Mouse (Mus musculus) left cerebral cortex, adult 2 months (tissue): Measurements from ENCODE around the gene Pard6a. TPM values are rescaled to one million over a fixed set of nuclear protein-coding genes. Genes with fewer than 3 reads are reported as not detected.

Experiments
- DNase-seq, 2 experiments: peaks; one replicate each; pipeline ENCODE4 v3.0.0; 2021 to 2022; ENCODE audit warnings: low spot score in 2 of 2, mixed read lengths in 1 of 2; ENCODE audit errors: extremely low spot score in 1 of 2
- H3K27ac ChIP-seq: fragments of 200-600 bp; 2 replicates; pipeline ENCODE4 v1.8.1; 2022
- H3K4me3 ChIP-seq: fragments of 200-600 bp; 2 replicates; pipeline ENCODE4 v1.8.1; 2022
- CTCF ChIP-seq: fragments of 200-600 bp; IDR thresholded peaks from 2 replicates; pipeline ENCODE4 v1.8.1; 2022; ENCODE audit warnings: antibody characterized with exemption, mild to moderate bottlenecking, moderate library complexity
- intact Hi-C: fragments of 180-260 bp; cut with DNase I; formaldehyde crosslinking; loops from one replicate; pipeline ENCODE4 v1.15.1; 2025
- total RNA-seq, 2 experiments: library from RNA; stranded (reverse); gene quantifications; 2 replicates each; pipeline ENCODE4 v1.2.3; 2021

The Pard6a gene
- total RNA-seq, 2 experiments from 2014 or later: 43.0 to 47.2 TPM

- Histone ChIP-seq H3K4me3 (no peak overlapping the region), H3K27ac (no peak overlapping the region)
- no peak for DNase-seq
- TF ChIP-seq CTCF: no peak
- intact Hi-C loops: loop anchor here (5.0 kb wide), 3 partner anchors 53 to 123 kb away; partner anchors contain the start of genes Agrp, Atp6v0d1 and Ctcf
Measured at GRCm38 (mm10) chr8:105689983-105690360, 11.0 kb upstream of the Pard6a start.

GRCm38 (mm10) chr8:105690978-105691377 lies 10.0 kb upstream of the Pard6a start:
- intact Hi-C loops: loop anchor here (5.0 kb wide), 2 partner anchors 54 to 69 kb away; partner anchors contain the start of genes Agrp and Ctcf
- no peak overlapping the region for H3K27ac ChIP-seq
- H3K4me3 ChIP-seq: no peak overlapping the region
- no peak for TF ChIP-seq CTCF
- no peak for DNase-seq

DNA sequence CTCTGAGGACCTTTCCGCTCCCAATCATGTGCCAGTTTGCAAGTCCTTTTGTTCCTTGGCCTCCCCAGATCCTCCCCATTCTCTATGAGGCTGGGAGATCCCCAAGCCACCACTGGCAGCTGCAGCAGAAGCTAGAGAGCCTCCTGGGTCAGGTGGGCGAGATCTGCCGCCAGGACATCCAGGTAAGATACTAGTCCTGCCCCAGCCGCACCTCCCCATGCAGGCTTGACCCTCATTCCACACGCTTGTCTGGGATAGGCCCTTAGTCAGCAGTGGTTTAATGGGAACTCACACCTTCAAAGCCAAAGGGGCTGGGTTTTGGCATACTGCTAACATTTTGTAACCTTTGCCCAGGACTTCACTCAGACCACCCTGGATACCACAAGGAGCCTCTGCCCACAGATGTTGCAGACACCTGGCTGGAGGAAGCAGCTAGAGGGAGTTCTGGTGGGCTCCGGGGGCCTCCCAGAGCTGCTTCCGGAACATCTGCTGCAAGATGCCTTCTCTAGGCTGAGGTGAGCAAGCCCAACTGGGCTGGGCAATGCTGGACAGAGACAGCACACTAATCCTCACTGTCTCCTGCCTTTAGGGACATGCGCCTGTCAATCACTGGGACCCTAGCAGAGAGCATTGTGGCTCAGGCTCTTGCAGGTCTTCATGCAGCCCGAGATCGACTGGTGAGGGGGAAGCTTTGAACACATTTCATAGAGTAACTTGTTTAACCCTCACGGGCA lies 8.3 kb upstream of the Pard6a start:
- intact Hi-C loops: loop anchor here (5.0 kb wide), 2 partner anchors 55 to 70 kb away; partner anchors contain the start of genes Agrp and Ctcf

GRCm38 (mm10) chr8:105693648-105694047 lies 7.3 kb upstream of the Pard6a start:
- peak; percentile 82 to 87 for DNase-seq
- peak overlapping the region; percentile 55 for H3K4me3 ChIP-seq
- intact Hi-C loops: loop anchor here (5.0 kb wide), 2 partner anchors 56 to 71 kb away; partner anchors contain the start of genes Agrp and Ctcf

More for the DNA sequence above, 8.3 kb upstream of the Pard6a start:
- no peak overlapping the region for H3K27ac ChIP-seq
- H3K4me3 ChIP-seq: no peak overlapping the region
- TF ChIP-seq CTCF: no peak
- DNase-seq: no peak

DNA sequence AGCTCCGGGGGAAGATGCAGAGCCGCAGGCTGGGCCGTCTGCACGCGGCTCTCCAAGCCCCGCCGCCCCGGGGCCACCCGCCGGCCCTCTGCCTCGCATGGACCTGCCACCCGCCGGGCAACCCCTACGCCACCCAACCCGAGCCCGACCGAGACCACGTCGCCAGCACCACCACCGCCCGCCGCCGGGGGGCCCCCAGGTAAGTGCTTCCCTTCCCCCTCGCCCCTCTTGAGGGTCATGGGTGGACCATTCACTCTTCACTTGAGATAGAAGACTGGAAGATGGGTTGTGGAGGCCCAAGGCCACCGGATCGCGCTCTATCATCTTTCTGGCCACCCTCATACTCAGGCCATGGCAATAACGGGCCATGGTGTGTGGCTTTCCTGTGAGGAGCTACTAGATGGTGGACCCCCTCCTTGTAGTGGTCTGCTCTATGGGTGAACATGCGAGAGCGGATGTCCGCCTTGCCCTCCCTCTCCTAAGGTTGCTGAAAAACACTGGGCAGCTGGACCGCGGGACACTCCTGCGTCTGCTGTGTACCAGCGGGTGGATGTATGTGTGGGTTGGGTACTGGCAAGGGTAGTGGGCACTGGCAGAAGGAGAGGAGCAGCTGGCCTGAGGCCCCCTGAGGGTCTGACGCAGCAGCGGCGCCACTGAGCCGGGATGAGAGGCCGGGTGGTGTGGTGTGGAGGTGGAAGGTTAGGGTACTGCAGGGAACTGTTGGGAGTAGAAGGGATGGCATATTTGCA lies 6.7 kb upstream of the Pard6a start:
- intact Hi-C loops: loop anchor here (5.0 kb wide), 2 partner anchors 57 to 72 kb away; partner anchors contain the start of genes Agrp and Ctcf

More at GRCm38 (mm10) chr8:105693648-105694047, 7.3 kb upstream of the Pard6a start:
- TF ChIP-seq CTCF: no peak
- peak overlapping the region; percentile 95 for H3K27ac ChIP-seq

GRCm38 (mm10) chr8:105695080-105695780 lies 5.7 kb upstream of the Pard6a start:
- DNase-seq: no peak
- TF ChIP-seq CTCF: no peak
- Histone ChIP-seq H3K27ac (peak overlapping the region; percentile 95), H3K4me3 (peak overlapping the region; percentile 55)
- intact Hi-C loops: no loop called here

More for the DNA sequence above, 6.7 kb upstream of the Pard6a start:
- Histone ChIP-seq H3K27ac (peak overlapping the region; percentile 95), H3K4me3 (peak overlapping the region; percentile 55)
- DNase-seq: peak; percentile 55 to 61
- TF ChIP-seq CTCF: peak; percentile 42

- no peak for TF ChIP-seq CTCF
- Histone ChIP-seq H3K4me3 (no peak overlapping the region), H3K27ac (no peak overlapping the region)
- DNase-seq: no peak
- intact Hi-C loops: no loop called here
Measured at GRCm38 (mm10) chr8:105697196-105697780, 3.7 kb upstream of the Pard6a start.

DNA sequence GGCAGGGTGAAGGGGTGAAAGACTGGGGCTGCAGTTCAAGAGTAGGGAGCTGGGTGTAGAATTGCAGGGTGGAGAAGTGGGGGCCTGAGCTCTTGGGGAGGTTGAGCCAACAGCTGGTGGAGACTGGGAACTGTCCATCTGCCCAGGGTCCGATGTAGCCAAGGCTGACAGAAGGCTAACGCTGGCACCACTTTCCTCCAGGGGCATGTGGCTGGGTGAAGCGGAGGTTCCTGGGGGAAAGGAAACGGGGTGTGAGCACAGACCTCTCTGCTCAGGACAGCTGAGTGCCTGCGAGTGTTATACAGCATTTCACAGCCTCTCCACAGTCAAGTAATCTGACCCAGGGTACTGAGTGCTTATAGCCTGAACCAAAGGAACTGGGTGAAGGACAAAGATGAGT lies 2.2 kb upstream of the Pard6a start:
- Histone ChIP-seq H3K4me3 (no peak overlapping the region), H3K27ac (no peak overlapping the region)
- no peak for TF ChIP-seq CTCF
- intact Hi-C loops: no loop called here
- DNase-seq: no peak

GRCm38 (mm10) chr8:105699488-105700215 lies 1.3 kb upstream of the Pard6a start:
- intact Hi-C loops: loop anchor here (2.0 kb wide), 1 partner anchor 77 kb away; no protein-coding TSS in a partner anchor
- Histone ChIP-seq H3K4me3 (peak overlapping the region; percentile 64), H3K27ac (peak overlapping the region; percentile 95; the same call in 1 of the 2 replicates)
- DNase-seq: no peak
- TF ChIP-seq CTCF: no peak

DNA sequence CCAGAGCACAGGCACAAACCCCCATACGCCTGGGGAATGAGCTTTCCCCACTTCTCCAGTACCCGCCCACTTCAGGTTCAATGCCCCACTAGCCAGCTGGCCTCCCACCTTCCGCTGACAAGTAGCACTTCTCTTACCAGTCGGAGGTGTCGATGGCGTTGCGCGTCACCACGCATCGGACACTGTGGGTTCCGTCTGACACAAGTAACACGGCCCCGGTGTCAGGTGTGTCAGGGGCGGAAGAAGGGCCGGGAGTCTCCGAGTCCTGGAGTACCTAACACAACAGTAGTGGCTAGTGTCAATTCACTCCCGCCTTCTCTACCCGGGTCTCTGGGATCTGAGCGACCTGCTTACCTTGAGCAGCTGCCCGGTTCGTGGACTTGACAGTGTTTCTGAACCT lies 382 bp upstream of the Pard6a start:
- H3K27ac ChIP-seq: peak overlapping the region; percentile 95
- intact Hi-C loops: loop anchor here (2.0 kb wide), 1 partner anchor 78 kb away; no protein-coding TSS in a partner anchor
- TF ChIP-seq CTCF: no peak
- H3K4me3 ChIP-seq: peak overlapping the region; percentile 64
- DNase-seq: peak; percentile 56 to 61

GRCm38 (mm10) chr8:105702001-105702401 lies 1.1 kb downstream of the Pard6a start:
- H3K27ac ChIP-seq: peak overlapping the region; percentile 95
- intact Hi-C loops: no loop called here
- no peak for TF ChIP-seq CTCF
- DNase-seq: no peak
- H3K4me3 ChIP-seq: peak overlapping the region; percentile 64
